8 mouse cellular contexts compared by ENCODE assay signal in genomic region chr16:20715976-20716840, GRCm38 (mm10). TPM values are rescaled to one million over a fixed set of nuclear protein-coding genes. Genes with fewer than 3 reads are reported as not detected.
DNase-seq lines count a peak whose midpoint lies in the region; ATAC-seq and TF ChIP-seq lines count a peak whose summit lies in the region.

No protein-coding gene starts in this region.

- peak overlapping the region; percentile 98 for H3K4me2 ChIP-seq in CH12.LX (ENCODE audit: insufficient read depth, low read depth, poor library complexity, severe bottlenecking)
- peak overlapping the region; percentile 85 for H3K4me2 ChIP-seq in forebrain, embryonic 11.5 days (ENCODE audit: low read depth, low read length, severe bottlenecking)
- peak overlapping the region; percentile 88 for H3K4me2 ChIP-seq in heart, embryonic 16.5 days (ENCODE audit: low read depth, low read length)
- H3K4me2 ChIP-seq in liver, postnatal 0 days (ENCODE audit: low read depth, low read length) = peak overlapping the region; percentile 100
- peak overlapping the region; percentile 96 for H3K4me2 ChIP-seq in neural tube, embryonic 14.5 days (ENCODE audit: low read depth, low read length)

- peak overlapping the region; percentile 76 for H3K9ac ChIP-seq in CH12.LX (ENCODE audit: insufficient read depth, low read depth)
- H3K9ac ChIP-seq in forebrain, embryonic 11.5 days (ENCODE audit: low read length) = peak overlapping the region; percentile 76
- peak overlapping the region; percentile 80 for H3K9ac ChIP-seq in heart, embryonic 16.5 days (ENCODE audit: low read length)
- H3K9ac ChIP-seq in liver, postnatal 0 days (replicated peaks) = peak overlapping the region; percentile 79
- peak overlapping the region; percentile 74 for H3K9ac ChIP-seq in neural tube, embryonic 14.5 days (replicated peaks; ENCODE audit: low read depth, low read length)

- peak in 1 of 2 experiments; percentile 17; a peak in 1 of 4 replicates for TF ChIP-seq CTCF in CH12.LX (conservative IDR thresholded peaks at IDR 0.05 in 1 of 2, IDR thresholded peaks at IDR 0.05 in 1 of 2; ENCODE audit: low read depth in 2 of 2, low read length in 2 of 2)
- TF ChIP-seq CTCF in liver, postnatal 0 days (IDR thresholded peaks at IDR 0.05; ENCODE audit: low read depth) = peak; percentile 33; the same call in 1 of the 2 replicates

- peak overlapping the region; percentile 19; the same call in 1 of the 2 replicates for H3K27ac ChIP-seq in CH12.LX (ENCODE audit: insufficient read depth, low read depth)
- H3K27ac ChIP-seq in brown adipose tissue, adult 24 weeks (replicated peaks; ENCODE audit: low read depth, low read length) = peak overlapping the region; percentile 68
- H3K27ac ChIP-seq in forebrain, embryonic 11.5 days (ENCODE audit: low read depth, low read length) = peak overlapping the region; percentile 84
- H3K27ac ChIP-seq in heart, embryonic 16.5 days (ENCODE audit: low read length) = peak overlapping the region; percentile 91
- peak overlapping the region; percentile 95 for H3K27ac ChIP-seq in liver, postnatal 0 days (ENCODE audit: low read depth)
- H3K27ac ChIP-seq in neural tube, embryonic 14.5 days (ENCODE audit: low read depth, low read length) = peak overlapping the region; percentile 91

- H3K9me3 ChIP-seq in CH12.LX (replicated peaks; ENCODE audit: low read length) = no peaks in the 10 kb centered on the region
- no peaks in the 10 kb centered on the region for H3K9me3 ChIP-seq in forebrain, embryonic 11.5 days (ENCODE audit: control insufficient read depth, low read length)
- no peaks in the 10 kb centered on the region for H3K9me3 ChIP-seq in heart, embryonic 16.5 days (replicated peaks; ENCODE audit: control insufficient read depth, low read length)
- no peaks in the 10 kb centered on the region for H3K9me3 ChIP-seq in liver, postnatal 0 days (ENCODE audit: low read length)
- H3K9me3 ChIP-seq in neural tube, embryonic 14.5 days (ENCODE audit: control insufficient read depth, low read length) = no peaks in the 10 kb centered on the region

- DNase-seq in CH12.LX (ENCODE audit: extremely low read depth) = peak; percentile 48
- DNase-seq in forebrain, embryonic 11.5 days (ENCODE audit: low spot score) = peak; percentile 93
- peak; percentile 77 to 94 for DNase-seq in kidney, postnatal 25 days
- peak; percentile 83 for DNase-seq in liver, postnatal 0 days
- DNase-seq in testis, postnatal 14 days (ENCODE audit: low spot score) = peak; percentile 85

- ATAC-seq in forebrain, embryonic 11.5 days (replicated peaks; ENCODE audit: low FRiP score) = peak; percentile 87
- peak; percentile 77 for ATAC-seq in heart, embryonic 16.5 days (replicated peaks; ENCODE audit: extremely low read depth, insufficient read depth, low FRiP score)
- peak; percentile 50 for ATAC-seq in liver, postnatal 0 days
- ATAC-seq in neural tube, embryonic 14.5 days (ENCODE audit: low read depth) = peak; percentile 85

- H3K79me2 ChIP-seq in CH12.LX (replicated peaks; ENCODE audit: control insufficient read depth, extremely low read depth, insufficient read depth, poor library complexity, severe bottlenecking) = peaks cover 10% of the 10 kb centered on the region

- TF ChIP-seq POLR2A in CH12.LX (IDR thresholded peaks at IDR 0.05; ENCODE audit: low read depth, low read length) = peak; percentile 61; the same call in 1 of the 2 replicates

- H3K36me3 ChIP-seq in CH12.LX (replicated peaks in 1 of 2; ENCODE audit: control insufficient read depth in 1 of 2, insufficient read depth in 1 of 2, low read length in 1 of 2) = peaks cover 9 to 24% of the 10 kb centered on the region in 2 experiments
- no peaks in the 10 kb centered on the region; the same call in 1 of the 2 replicates for H3K36me3 ChIP-seq in forebrain, embryonic 11.5 days (ENCODE audit: control insufficient read depth, insufficient read depth, low read length)
- H3K36me3 ChIP-seq in heart, embryonic 16.5 days (ENCODE audit: control insufficient read depth, insufficient read depth) = peaks cover 4% of the 10 kb centered on the region; the same call in 1 of the 2 replicates
- H3K36me3 ChIP-seq in liver, postnatal 0 days (replicated peaks; ENCODE audit: insufficient read depth, low read length) = peaks cover 10% of the 10 kb centered on the region
- H3K36me3 ChIP-seq in neural tube, embryonic 14.5 days (ENCODE audit: control insufficient read depth, insufficient read depth, low read length) = peaks cover 14% of the 10 kb centered on the region; the same call in 1 of the 2 replicates

- dilution Hi-C loops in CH12.LX (cut with MboI; ENCODE audit: extremely low pct_ligation_motif_present, extremely low pct_unique_long_range_greater_than_20kb, low sequenced_read_pairs) = no loop called here

- WGBS in forebrain, embryonic 11.5 days = under 1% methylated on average over 60 of the region's 68 CpGs
- 1% methylated on average over 65 of the region's 68 CpGs for WGBS in heart, embryonic 16.5 days
- WGBS in liver, postnatal 0 days (ENCODE audit: insufficient replicate concordance) = 2% methylated on average over 47 of the region's 68 CpGs
- WGBS in neural tube, embryonic 14.5 days = under 1% methylated on average over 61 of the region's 68 CpGs

- no peak for TF ChIP-seq EP300 in CH12.LX (IDR thresholded peaks at IDR 0.05; ENCODE audit: low read length)
- TF ChIP-seq EP300 in liver, postnatal 0 days (IDR thresholded peaks at IDR 0.05; ENCODE audit: low read depth) = no peak

- no peak for TF ChIP-seq RAD21 in CH12.LX (IDR thresholded peaks at IDR 0.05; ENCODE audit: low read depth, low read length)

- peaks cover 7 to 27% of the 10 kb centered on the region in 2 experiments; a peak in 3 of 4 replicates for H3K4me1 ChIP-seq in CH12.LX (ENCODE audit: control insufficient read depth in 1 of 2, insufficient read depth in 2 of 2)
- no peaks in the 10 kb centered on the region; the same call in 1 of the 2 replicates for H3K4me1 ChIP-seq in brown adipose tissue, adult 24 weeks (ENCODE audit: control insufficient read depth, insufficient read depth, insufficient read length, low read length)
- H3K4me1 ChIP-seq in forebrain, embryonic 11.5 days (replicated peaks; ENCODE audit: control insufficient read depth, insufficient read depth, low read length) = peaks cover 9% of the 10 kb centered on the region; the same call in 1 of the 2 replicates
- H3K4me1 ChIP-seq in heart, embryonic 16.5 days (ENCODE audit: control insufficient read depth, insufficient read depth, low read length) = peaks cover 18% of the 10 kb centered on the region
- peaks cover 36% of the 10 kb centered on the region for H3K4me1 ChIP-seq in liver, postnatal 0 days (ENCODE audit: insufficient read depth)
- H3K4me1 ChIP-seq in neural tube, embryonic 14.5 days (ENCODE audit: control insufficient read depth, insufficient read depth, low read length) = peaks cover 35% of the 10 kb centered on the region

- in situ Hi-C loops in CH12.LX (cut with MboI; ENCODE audit: low pct_ligation_motif_present, low pct_unique_long_range_greater_than_20kb, low sequenced_read_pairs) = loop anchor here (5.0 to 10.0 kb wide), 2 partner anchors 46 to 179 kb away; no protein-coding TSS in a partner anchor

- H3K4me3 ChIP-seq in CH12.LX (replicated peaks in 1 of 3; ENCODE audit: low read depth in 2 of 3, low read length in 2 of 3, poor library complexity in 1 of 3) = peak overlapping the region; percentile 59 to 88 (median 65)
- H3K4me3 ChIP-seq in brown adipose tissue, adult 24 weeks (ENCODE audit: insufficient read depth, low read depth, low read length) = peak overlapping the region; percentile 65
- H3K4me3 ChIP-seq in forebrain, embryonic 11.5 days (ENCODE audit: low read depth, low read length) = peak overlapping the region; percentile 44
- peak overlapping the region; percentile 80 for H3K4me3 ChIP-seq in heart, embryonic 16.5 days (ENCODE audit: low read length)
- H3K4me3 ChIP-seq in liver, postnatal 0 days (ENCODE audit: low read depth, low read length) = peak overlapping the region; percentile 78
- peak overlapping the region; percentile 65 for H3K4me3 ChIP-seq in neural tube, embryonic 14.5 days (ENCODE audit: low read depth, low read length)

- peaks cover 11% of the 10 kb centered on the region for H3K27me3 ChIP-seq in CH12.LX (replicated peaks)
- H3K27me3 ChIP-seq in forebrain, embryonic 11.5 days (ENCODE audit: control insufficient read depth, insufficient read depth, low read length) = no peaks in the 10 kb centered on the region
- no peaks in the 10 kb centered on the region for H3K27me3 ChIP-seq in heart, embryonic 16.5 days (ENCODE audit: control insufficient read depth, insufficient read depth, low read length)
- 0 out of 2 replicates have a peak, but pooled peaks cover 3% of the 10 kb centered on the region for H3K27me3 ChIP-seq in liver, postnatal 0 days (ENCODE audit: insufficient read depth, low read length)
- no peaks in the 10 kb centered on the region for H3K27me3 ChIP-seq in neural tube, embryonic 14.5 days (ENCODE audit: control insufficient read depth, insufficient read depth, low read length)

RNA-seq across cellular contexts. Expression of gene Polr2h, which starts 1.3 kb away (rescaled TPM):
- 157 and 189 TPM in 2 replicates for total RNA-seq in CH12.LX (2012; rRNA removed)
- total RNA-seq in CH12.LX (2014; rRNA removed) = 183 and 189 TPM in 2 replicates
- polyA plus RNA-seq in CH12.LX (2012; ENCODE audit: insufficient read length, low read depth) = 117 and 146 TPM in 2 replicates
- polyA plus RNA-seq in brown adipose tissue, adult 24 weeks (2012; ENCODE audit: insufficient read depth, insufficient read length, missing spikeins) = 21.2 and 22.7 TPM in 2 replicates
- polyA plus RNA-seq in forebrain, embryonic 11.5 days (2014; fragmentation: Nextera tagmentation; extraction: Ambion mirVana) = 116 and 121 TPM in 2 replicates
- 49.0 and 51.8 TPM in 2 replicates for polyA plus RNA-seq in heart, embryonic 16.5 days (2015; fragmentation: Nextera tagmentation; extraction: Ambion mirVana)
- polyA plus RNA-seq in liver, postnatal 0 days (2015; fragmentation: Nextera tagmentation; extraction: Ambion mirVana) = 25.1 and 27.5 TPM in 2 replicates
- 91.4 and 100 TPM in 2 replicates for polyA plus RNA-seq in neural tube, embryonic 14.5 days (2014; fragmentation: Nextera tagmentation; extraction: Ambion mirVana)

RNA-seq across cellular contexts. Expression of gene Clcn2, which starts 1.3 kb away (rescaled TPM):
- total RNA-seq in CH12.LX (2012; rRNA removed) (4.2 and 4.5 TPM in 2 replicates), CH12.LX (2014; rRNA removed) (1.2 and 1.4 TPM in 2 replicates)
- polyA plus RNA-seq in CH12.LX (2012; ENCODE audit: insufficient read length, low read depth) = 3.5 and 4.1 TPM in 2 replicates
- polyA plus RNA-seq in brown adipose tissue, adult 24 weeks (2012; ENCODE audit: insufficient read depth, insufficient read length, missing spikeins) = 0.67 TPM in 1 of 2 replicates, not detected in the other
- polyA plus RNA-seq in forebrain, embryonic 11.5 days (2014; fragmentation: Nextera tagmentation; extraction: Ambion mirVana) = 16.5 and 20.5 TPM in 2 replicates
- 3.8 TPM in 2 replicates for polyA plus RNA-seq in heart, embryonic 16.5 days (2015; fragmentation: Nextera tagmentation; extraction: Ambion mirVana)
- 3.6 and 4.7 TPM in 2 replicates for polyA plus RNA-seq in liver, postnatal 0 days (2015; fragmentation: Nextera tagmentation; extraction: Ambion mirVana)
- 30.7 and 31.3 TPM in 2 replicates for polyA plus RNA-seq in neural tube, embryonic 14.5 days (2014; fragmentation: Nextera tagmentation; extraction: Ambion mirVana)

RNA-seq across cellular contexts. Expression of gene Chrd, which starts 16.7 kb away (rescaled TPM):
- total RNA-seq in CH12.LX (2012; rRNA removed) = not detected in 2 replicates
- total RNA-seq in CH12.LX (2014; rRNA removed) = not detected in 2 replicates
- polyA plus RNA-seq in CH12.LX (2012; ENCODE audit: insufficient read length, low read depth) = not detected in 2 replicates
- polyA plus RNA-seq in brown adipose tissue, adult 24 weeks (2012; ENCODE audit: insufficient read depth, insufficient read length, missing spikeins) = 0.71 and 0.88 TPM in 2 replicates
- polyA plus RNA-seq in forebrain, embryonic 11.5 days (2014; fragmentation: Nextera tagmentation; extraction: Ambion mirVana) = 1.9 and 2.3 TPM in 2 replicates
- polyA plus RNA-seq in heart, embryonic 16.5 days (2015; fragmentation: Nextera tagmentation; extraction: Ambion mirVana) = 1.6 and 1.9 TPM in 2 replicates
- polyA plus RNA-seq in liver, postnatal 0 days (2015; fragmentation: Nextera tagmentation; extraction: Ambion mirVana) = 0.34 and 0.45 TPM in 2 replicates
- polyA plus RNA-seq in neural tube, embryonic 14.5 days (2014; fragmentation: Nextera tagmentation; extraction: Ambion mirVana) = 6.6 and 7.0 TPM in 2 replicates

RNA-seq across cellular contexts. Expression of gene Thpo, which starts 18.1 kb away (rescaled TPM):
- total RNA-seq in CH12.LX (2012; rRNA removed) (0.08 TPM in 2 replicates), CH12.LX (2014; rRNA removed) (0.19 TPM in 2 replicates)
- 0.71 and 1.0 TPM in 2 replicates for polyA plus RNA-seq in CH12.LX (2012; ENCODE audit: insufficient read length, low read depth)
- not detected in 2 replicates for polyA plus RNA-seq in brown adipose tissue, adult 24 weeks (2012; ENCODE audit: insufficient read depth, insufficient read length, missing spikeins)
- polyA plus RNA-seq in forebrain, embryonic 11.5 days (2014; fragmentation: Nextera tagmentation; extraction: Ambion mirVana) = 0.24 and 0.51 TPM in 2 replicates
- 0.25 and 0.34 TPM in 2 replicates for polyA plus RNA-seq in heart, embryonic 16.5 days (2015; fragmentation: Nextera tagmentation; extraction: Ambion mirVana)
- 8.6 and 8.9 TPM in 2 replicates for polyA plus RNA-seq in liver, postnatal 0 days (2015; fragmentation: Nextera tagmentation; extraction: Ambion mirVana)
- 0.99 and 1.6 TPM in 2 replicates for polyA plus RNA-seq in neural tube, embryonic 14.5 days (2014; fragmentation: Nextera tagmentation; extraction: Ambion mirVana)

RNA-seq across cellular contexts. Expression of gene Fam131a, which starts 23.2 kb away (rescaled TPM):
- total RNA-seq in CH12.LX (2012; rRNA removed) (1.0 and 1.3 TPM in 2 replicates), CH12.LX (2014; rRNA removed) (0.50 and 0.77 TPM in 2 replicates)
- 0.67 and 1.4 TPM in 2 replicates for polyA plus RNA-seq in CH12.LX (2012; ENCODE audit: insufficient read length, low read depth)
- polyA plus RNA-seq in brown adipose tissue, adult 24 weeks (2012; ENCODE audit: insufficient read depth, insufficient read length, missing spikeins) = 1.5 and 3.8 TPM in 2 replicates
- polyA plus RNA-seq in forebrain, embryonic 11.5 days (2014; fragmentation: Nextera tagmentation; extraction: Ambion mirVana) = 15.2 and 16.3 TPM in 2 replicates
- polyA plus RNA-seq in heart, embryonic 16.5 days (2015; fragmentation: Nextera tagmentation; extraction: Ambion mirVana) = 7.5 and 9.2 TPM in 2 replicates
- 0.88 and 1.4 TPM in 2 replicates for polyA plus RNA-seq in liver, postnatal 0 days (2015; fragmentation: Nextera tagmentation; extraction: Ambion mirVana)
- polyA plus RNA-seq in neural tube, embryonic 14.5 days (2014; fragmentation: Nextera tagmentation; extraction: Ambion mirVana) = 42.5 and 48.2 TPM in 2 replicates

Comparison
In these comparisons a context has a peak if more than half of its experiments do, and no peak if none do; other contexts are left out.
1. Peak in every context shown above with its lines: DNase-seq, ATAC-seq, H3K4me3 ChIP-seq and H3K27ac ChIP-seq.
2. H3K27ac ChIP-seq: peak in every context shown above with its lines; median percentile 95 in liver, postnatal 0 days; 91 in heart, embryonic 16.5 days; 91 in neural tube, embryonic 14.5 days; 84 in forebrain, embryonic 11.5 days; 68 in brown adipose tissue, adult 24 weeks; 19 in CH12.LX.